Mouse (Mus musculus) megakaryocyte progenitor cell, adult 5-6 weeks (primary cell): ENCODE data around the gene Nptn. TPM values are rescaled to one million over a fixed set of nuclear protein-coding genes. Genes with fewer than 3 reads are reported as not detected.
A peak's percentile ranks its signal among the peaks of the same experiment; 100 is the strongest.
"Not testable (repeated sequence)": the region's sequence is repeated elsewhere in the genome, so short reads cannot be mapped to it uniquely, and the experiment has no call there.

Experiments
- ATAC-seq: replicated peaks from 2 replicates; pipeline ENCODE4 v1.8.0; 2016; ENCODE audit warnings: mild to moderate bottlenecking, moderate TSS enrichment, inconsistent platforms; ENCODE audit not compliant: poor library complexity
- total RNA-seq, 2 experiments: library from RNA; stranded (forward) in 1 of 2; stranded (reverse) in 1 of 2; fragments of 157-497, 149-512 nt in 1 of 2; fragments of 200-1000 nt in 1 of 2; gene quantifications; 2 replicates each; pipeline versions ENCODE4 v1.2.3 to v1.2.4; 2015 to 2017

Gene Nptn
- total RNA-seq, 2 experiments from 2014 or later = 90.3 to 198 TPM

GRCm38 (mm10) chr9:58557457-58558455 lies 24.3 kb upstream of the Nptn start:
- ATAC-seq = no peak

GRCm38 (mm10) chr9:58560211-58560610 lies 21.8 kb upstream of the Nptn start:
- ATAC-seq = peak; percentile 79

- ATAC-seq = not testable (repeated sequence)
Measured at GRCm38 (mm10) chr9:58565945-58566344, 16.1 kb upstream of the Nptn start.

- peak; percentile 73 for ATAC-seq
Measured at GRCm38 (mm10) chr9:58567682-58568081, 14.4 kb upstream of the Nptn start.

GRCm38 (mm10) chr9:58571001-58571400 lies 11.0 kb upstream of the Nptn start:
- no peak for ATAC-seq

GRCm38 (mm10) chr9:58578669-58579068 lies 3.4 kb upstream of the Nptn start:
- peak; percentile 63 for ATAC-seq

GRCm38 (mm10) chr9:58580453-58581195 lies 1.4 kb upstream of the Nptn start:
- ATAC-seq = not testable (repeated sequence)

- no peak for ATAC-seq
Measured at GRCm38 (mm10) chr9:58581283-58581930, 633 bp upstream of the Nptn start.

GRCm38 (mm10) chr9:58582581-58583266 lies 684 bp downstream of the Nptn start:
- no peak for ATAC-seq

GRCm38 (mm10) chr9:58583267-58583641 lies 1.2 kb downstream of the Nptn start:
- ATAC-seq = peak; percentile 27

GRCm38 (mm10) chr9:58584323-58584722 lies 2.3 kb downstream of the Nptn start:
- ATAC-seq = no peak

GRCm38 (mm10) chr9:58588657-58589056 lies 6.6 kb downstream of the Nptn start:
- peak; percentile 39; the same call in 1 of the 2 replicates for ATAC-seq

- ATAC-seq = no peak
Measured at GRCm38 (mm10) chr9:58595313-58595712, 13.3 kb downstream of the Nptn start.

GRCm38 (mm10) chr9:58613790-58614189 lies 31.8 kb downstream of the Nptn start:
- ATAC-seq = no peak

- ATAC-seq = no peak
Measured at GRCm38 (mm10) chr9:58615064-58615938, 33.3 kb downstream of the Nptn start.

- no peak for ATAC-seq
Measured at GRCm38 (mm10) chr9:58623009-58623408, 41.0 kb downstream of the Nptn start.

- peak; percentile 52 for ATAC-seq
Measured at GRCm38 (mm10) chr9:58627197-58627596, 45.2 kb downstream of the Nptn start.

- ATAC-seq = no peak
Measured at GRCm38 (mm10) chr9:58630441-58630840, 48.4 kb downstream of the Nptn start.

GRCm38 (mm10) chr9:58648406-58649264 lies 66.6 kb downstream of the Nptn start:
- ATAC-seq = peak; percentile 71
